Mouse (Mus musculus): ENCODE results near the gene Tspan5. TPM values are rescaled to one million over a fixed set of nuclear protein-coding genes. Genes with fewer than 3 reads are reported as not detected.

Gene Tspan5
- polyA plus RNA-seq, 1 experiment from 2014 or later, result 7.4 TPM

GRCm38 (mm10) chr3:138800664-138801411, 58.8 kb downstream of the Tspan5 start:
- Histone ChIP-seq H3K9me3 (ENCODE audit: control insufficient read depth) (no peaks in the 10 kb centered on the region), H3K4me1 (replicated peaks; ENCODE audit: control insufficient read depth, insufficient read depth, low read length) (no peaks in the 10 kb centered on the region; the same call in 1 of the 2 replicates), H3K27me3 (replicated peaks; ENCODE audit: control insufficient read depth, insufficient read depth, low read length) (no peaks in the 10 kb centered on the region), H3K4me2 (replicated peaks; ENCODE audit: low read depth) (no peak overlapping the region; the same call in 1 of the 2 replicates), H3K4me3 (ENCODE audit: low read depth, low read length) (no peak overlapping the region), H3K36me3 (ENCODE audit: control insufficient read depth, insufficient read depth) (no peaks in the 10 kb centered on the region), H3K27ac (ENCODE audit: low read depth, low read length) (no peak overlapping the region), H3K9ac (ENCODE audit: low read depth, low read length) (no peak overlapping the region)
- no peak for ATAC-seq
- TF ChIP-seq CTCF (IDR thresholded peaks at IDR 0.05; ENCODE audit: low read depth), result no peak
- 69% methylated on average over 16 of the region's 16 CpGs for WGBS

- Histone ChIP-seq H3K4me3 (ENCODE audit: low read depth, low read length) (no peak overlapping the region), H3K27ac (ENCODE audit: low read depth, low read length) (no peak overlapping the region)
- 82% methylated on average over 6 of the region's 6 CpGs for WGBS
Observed at GRCm38 (mm10) chr3:138801661-138802060, 59.7 kb downstream of the Tspan5 start.

GRCm38 (mm10) chr3:138802722-138803443, 60.9 kb downstream of the Tspan5 start:
- H3K4me1 ChIP-seq (replicated peaks; ENCODE audit: control insufficient read depth, insufficient read depth, low read length), result no peaks in the 10 kb centered on the region; the same call in 1 of the 2 replicates
- no peak overlapping the region for H3K9ac ChIP-seq (ENCODE audit: low read depth, low read length)
- H3K4me3 ChIP-seq (ENCODE audit: low read depth, low read length), result no peak overlapping the region
- 74% methylated on average over 21 of the region's 21 CpGs for WGBS
- H3K36me3 ChIP-seq (ENCODE audit: control insufficient read depth, insufficient read depth), result no peaks in the 10 kb centered on the region
- no peaks in the 10 kb centered on the region for H3K27me3 ChIP-seq (replicated peaks; ENCODE audit: control insufficient read depth, insufficient read depth, low read length)
- ATAC-seq, result no peak
- H3K9me3 ChIP-seq (ENCODE audit: control insufficient read depth), result no peaks in the 10 kb centered on the region
- no peak overlapping the region for H3K27ac ChIP-seq (ENCODE audit: low read depth, low read length)
- H3K4me2 ChIP-seq (replicated peaks; ENCODE audit: low read depth), result no peak overlapping the region
- no peak for TF ChIP-seq CTCF (IDR thresholded peaks at IDR 0.05; ENCODE audit: low read depth)

More at GRCm38 (mm10) chr3:138801661-138802060, 59.7 kb downstream of the Tspan5 start:
- H3K4me2 ChIP-seq (replicated peaks; ENCODE audit: low read depth), result no peak overlapping the region
- ATAC-seq, result no peak
- no peak for TF ChIP-seq CTCF (IDR thresholded peaks at IDR 0.05; ENCODE audit: low read depth)
- no peaks in the 10 kb centered on the region for H3K9me3 ChIP-seq (ENCODE audit: control insufficient read depth)
- no peaks in the 10 kb centered on the region; the same call in 1 of the 2 replicates for H3K4me1 ChIP-seq (replicated peaks; ENCODE audit: control insufficient read depth, insufficient read depth, low read length)
- no peaks in the 10 kb centered on the region for H3K36me3 ChIP-seq (ENCODE audit: control insufficient read depth, insufficient read depth)
- H3K9ac ChIP-seq (ENCODE audit: low read depth, low read length), result no peak overlapping the region
- H3K27me3 ChIP-seq (replicated peaks; ENCODE audit: control insufficient read depth, insufficient read depth, low read length), result no peaks in the 10 kb centered on the region

GRCm38 (mm10) chr3:138803444-138804085, 61.6 kb downstream of the Tspan5 start:
- TF ChIP-seq CTCF (IDR thresholded peaks at IDR 0.05; ENCODE audit: low read depth), result no peak
- 88% methylated on average over 11 of the region's 11 CpGs for WGBS

GRCm38 (mm10) chr3:138804104-138805048, 62.4 kb downstream of the Tspan5 start:
- Histone ChIP-seq H3K27ac (ENCODE audit: low read depth, low read length) (no peak overlapping the region), H3K27me3 (replicated peaks; ENCODE audit: control insufficient read depth, insufficient read depth, low read length) (no peaks in the 10 kb centered on the region), H3K9me3 (ENCODE audit: control insufficient read depth) (no peaks in the 10 kb centered on the region), H3K4me2 (replicated peaks; ENCODE audit: low read depth) (no peak overlapping the region), H3K4me3 (ENCODE audit: low read depth, low read length) (no peak overlapping the region), H3K4me1 (replicated peaks; ENCODE audit: control insufficient read depth, insufficient read depth, low read length) (no peaks in the 10 kb centered on the region; the same call in 1 of the 2 replicates), H3K9ac (ENCODE audit: low read depth, low read length) (no peak overlapping the region), H3K36me3 (ENCODE audit: control insufficient read depth, insufficient read depth) (no peaks in the 10 kb centered on the region)
- no peak for ATAC-seq
- no peak for TF ChIP-seq CTCF (IDR thresholded peaks at IDR 0.05; ENCODE audit: low read depth)
- 78% methylated on average over 11 of the region's 11 CpGs for WGBS

More at GRCm38 (mm10) chr3:138803444-138804085, 61.6 kb downstream of the Tspan5 start:
- Histone ChIP-seq H3K27ac (ENCODE audit: low read depth, low read length) (no peak overlapping the region), H3K4me3 (ENCODE audit: low read depth, low read length) (no peak overlapping the region), H3K4me2 (replicated peaks; ENCODE audit: low read depth) (no peak overlapping the region), H3K27me3 (replicated peaks; ENCODE audit: control insufficient read depth, insufficient read depth, low read length) (no peaks in the 10 kb centered on the region), H3K4me1 (replicated peaks; ENCODE audit: control insufficient read depth, insufficient read depth, low read length) (no peaks in the 10 kb centered on the region; the same call in 1 of the 2 replicates), H3K9ac (ENCODE audit: low read depth, low read length) (no peak overlapping the region), H3K9me3 (ENCODE audit: control insufficient read depth) (no peaks in the 10 kb centered on the region), H3K36me3 (ENCODE audit: control insufficient read depth, insufficient read depth) (no peaks in the 10 kb centered on the region)
- no peak for ATAC-seq

Data from intestine, postnatal 0 days (tissue).